Mouse (Mus musculus) embryo, embryonic 11.5 days (tissue): Measurements from ENCODE around the gene Card10.
"Not testable (repeated sequence)": the region's sequence is repeated elsewhere in the genome, so short reads cannot be mapped to it uniquely, and the experiment has no call there.

Source experiments
- DNase-seq: peaks from one replicate; pipeline ENCODE4 v3.0.0-alpha.2; 2012; ENCODE audit warnings: low read depth, low spot score

The Card10 gene

GRCm38 (mm10) chr15:78802776-78803391 is at the start of gene Card10:
Gene Card10, minus strand, starts transcription at chr15:78803042.
- no peak for DNase-seq

GRCm38 (mm10) chr15:78851505-78852153 is 48.8 kb upstream of the Card10 start:
- DNase-seq, result peak; percentile 81

- no peak for DNase-seq
Observed at GRCm38 (mm10) chr15:78850944-78851343, 48.1 kb upstream of the Card10 start.

DNA sequence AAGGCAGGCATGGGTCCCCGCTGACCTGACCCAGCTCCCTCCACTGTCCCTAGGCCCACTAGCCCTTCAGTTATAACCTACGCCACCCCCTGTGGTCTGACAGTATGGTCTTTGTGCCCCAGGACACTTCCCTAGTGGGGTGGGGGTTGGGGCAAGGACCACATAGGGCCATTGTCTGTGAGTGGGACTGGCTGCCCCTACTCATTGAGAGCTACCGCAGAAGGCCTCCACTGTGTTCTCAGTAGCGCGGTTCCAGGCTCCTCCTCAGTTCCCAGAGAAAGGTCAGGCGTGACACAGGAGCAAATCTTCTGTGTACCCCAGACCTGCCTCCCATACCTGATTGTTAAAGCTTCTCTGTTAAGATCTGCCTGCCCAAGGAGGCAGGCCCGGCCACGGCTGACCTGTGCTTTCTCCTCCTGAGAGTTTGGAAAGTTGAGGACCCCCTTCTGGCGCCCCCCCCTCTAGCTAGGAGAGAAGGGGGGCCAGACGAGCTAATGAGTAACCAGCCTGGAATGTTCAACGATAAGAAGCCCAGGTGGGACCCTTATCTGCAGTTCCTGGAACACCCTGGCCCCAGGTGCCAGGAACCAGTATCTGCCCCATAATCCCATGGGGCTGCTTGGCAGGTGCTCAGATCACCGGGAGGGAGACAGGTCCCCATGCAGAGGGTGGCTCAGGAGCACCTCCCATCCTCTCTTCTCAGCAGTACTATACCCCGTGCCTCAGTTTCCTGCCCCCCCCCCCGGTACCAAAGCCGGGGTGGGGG is 47.4 kb upstream of the Card10 start:
- DNase-seq, result no peak

GRCm38 (mm10) chr15:78849485-78849884 is 46.6 kb upstream of the Card10 start:
- no peak for DNase-seq

DNA sequence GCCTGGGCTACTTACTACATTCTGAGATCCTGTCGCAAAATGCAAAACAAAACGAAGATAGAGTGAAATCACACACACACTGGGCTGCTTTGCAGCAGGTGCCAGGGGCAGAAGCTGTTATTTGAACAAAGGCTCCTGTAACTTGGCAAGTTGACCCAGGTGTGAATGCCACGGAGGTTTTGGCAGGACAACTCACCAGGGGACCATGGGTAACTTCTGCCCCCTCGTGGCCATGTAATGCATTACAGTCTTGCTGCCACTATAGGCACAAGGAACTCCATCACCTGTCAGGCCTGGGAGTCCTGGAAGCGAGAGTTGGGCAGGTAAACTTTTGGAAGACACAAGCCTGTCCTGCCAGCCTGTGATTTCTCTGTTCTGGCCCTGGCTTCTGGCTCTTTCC is 45.6 kb upstream of the Card10 start:
- DNase-seq, result no peak

GRCm38 (mm10) chr15:78846805-78847204 is 44.0 kb upstream of the Card10 start:
- not testable (repeated sequence) for DNase-seq

- DNase-seq, result no peak
Observed at GRCm38 (mm10) chr15:78846352-78846751, 43.5 kb upstream of the Card10 start.

DNA sequence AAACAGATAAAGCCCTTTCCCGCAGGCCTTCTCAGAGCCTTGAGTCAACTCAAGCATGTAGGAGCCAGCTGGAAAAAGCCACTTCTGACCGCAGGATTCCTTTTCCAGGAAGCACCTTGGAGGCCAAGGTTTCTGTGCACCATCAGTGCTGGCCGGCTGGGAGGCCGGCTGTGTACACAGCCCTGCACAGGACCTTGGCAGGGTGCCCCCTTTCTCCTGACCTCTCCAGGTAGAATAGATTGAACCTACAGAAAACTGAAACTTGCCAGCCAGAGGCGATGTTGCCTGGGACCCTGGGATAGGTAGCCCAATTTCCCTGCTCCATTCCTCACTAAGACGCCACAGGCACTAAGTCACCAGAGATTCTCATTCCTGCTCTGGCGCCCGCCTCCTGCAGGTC is 43.0 kb upstream of the Card10 start:
- DNase-seq, result no peak

DNA sequence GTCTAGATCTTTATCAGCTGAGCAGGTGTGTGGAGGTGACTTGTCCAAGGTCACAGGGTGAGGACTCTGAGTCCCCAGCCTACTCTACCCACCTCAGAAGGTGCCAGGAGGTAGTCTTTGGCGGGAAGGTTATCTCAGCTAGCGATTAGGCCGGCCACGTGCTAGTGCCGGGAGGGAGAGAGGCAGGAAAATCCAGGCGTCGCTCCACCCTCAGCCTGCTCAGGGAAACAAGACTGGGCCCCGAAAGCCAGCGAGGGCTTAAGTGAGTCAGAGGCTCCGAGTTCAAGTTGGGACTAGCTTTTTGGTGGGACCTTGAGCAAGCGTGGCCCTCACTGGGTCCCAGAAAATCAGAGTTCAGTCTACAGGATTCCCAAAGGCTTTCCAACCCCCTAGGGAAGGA is 42.5 kb upstream of the Card10 start:
- no peak for DNase-seq

GRCm38 (mm10) chr15:78844791-78845190 is 41.9 kb upstream of the Card10 start:
- DNase-seq, result no peak

DNA sequence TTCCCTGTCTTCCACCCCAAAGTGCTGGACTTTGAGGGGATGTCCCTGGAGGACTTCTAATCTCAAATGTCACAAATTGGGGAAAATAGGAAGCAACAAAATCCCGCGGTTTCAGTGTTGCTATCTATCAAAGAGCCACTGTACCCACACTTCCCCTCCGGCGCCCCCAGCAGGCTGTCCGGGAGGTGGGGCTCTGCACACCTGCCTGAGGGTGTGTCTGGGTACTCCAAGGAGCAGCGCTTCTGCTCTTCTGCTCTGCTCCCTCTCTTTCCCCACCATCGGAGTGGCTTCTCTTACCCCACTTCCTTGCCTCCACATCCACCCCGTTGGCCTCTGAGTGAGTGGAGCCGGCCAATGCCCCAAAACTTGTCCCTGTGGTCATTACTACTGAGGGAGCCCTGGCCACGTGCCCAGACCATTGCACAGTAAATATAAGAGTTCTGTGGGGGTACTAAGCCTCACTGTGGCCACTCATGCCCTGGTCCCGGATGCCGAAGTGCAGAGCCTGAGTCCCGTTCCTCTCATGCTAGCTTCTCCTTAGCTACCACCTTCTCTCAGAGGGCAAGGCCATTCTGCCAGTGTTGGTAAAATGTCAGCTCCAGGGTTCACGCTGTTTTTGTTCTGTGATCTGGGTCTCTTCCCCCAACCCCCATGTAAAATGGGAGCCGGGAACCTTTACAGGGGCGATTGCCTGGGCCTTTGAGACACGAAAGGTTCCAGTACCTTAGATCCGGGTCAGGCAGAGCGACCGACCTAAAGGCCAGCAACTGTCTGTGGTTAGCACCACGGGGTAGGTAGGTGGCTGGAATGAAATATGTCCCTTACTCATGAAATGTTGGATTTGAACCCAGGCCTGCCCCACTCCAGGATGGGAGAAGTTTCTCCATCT is 41.0 kb upstream of the Card10 start:
- no peak for DNase-seq

- no peak for DNase-seq
Observed at GRCm38 (mm10) chr15:78842371-78843163, 39.7 kb upstream of the Card10 start, which contains the start of gene Cdc42ep1. Gene Cdc42ep1, plus strand, starts transcription at chr15:78842624.

DNA sequence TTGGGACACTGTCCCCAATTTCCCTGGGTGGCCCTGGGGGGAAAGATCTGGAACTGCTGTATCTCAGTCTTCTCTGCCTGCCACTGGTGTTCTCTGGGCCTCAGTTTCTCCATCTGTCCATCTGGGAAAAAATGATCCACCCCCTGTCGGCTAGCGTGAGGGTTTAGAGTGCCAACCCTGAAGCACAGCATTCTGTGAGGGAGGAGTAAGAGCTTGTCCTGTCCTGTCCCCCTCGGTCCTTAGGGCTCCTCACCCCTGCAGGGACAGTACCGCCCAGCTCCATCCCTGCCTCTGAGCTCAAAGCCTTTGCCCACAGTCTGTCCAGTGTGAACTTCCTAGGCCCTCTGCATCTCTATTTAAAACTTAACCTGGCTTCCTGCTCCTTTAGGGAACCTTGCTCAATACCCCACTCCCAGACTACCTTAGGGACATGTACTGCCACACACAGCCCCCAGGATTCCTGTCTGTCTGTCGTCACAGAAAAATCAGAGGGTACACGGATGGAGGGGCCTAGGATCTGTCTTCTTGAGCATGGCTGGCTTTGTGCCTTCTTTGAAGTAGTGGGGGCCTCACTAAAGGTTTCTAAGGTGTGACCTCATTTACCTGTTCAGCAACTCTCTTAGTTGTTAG is 38.4 kb upstream of the Card10 start:
- no peak for DNase-seq

DNA sequence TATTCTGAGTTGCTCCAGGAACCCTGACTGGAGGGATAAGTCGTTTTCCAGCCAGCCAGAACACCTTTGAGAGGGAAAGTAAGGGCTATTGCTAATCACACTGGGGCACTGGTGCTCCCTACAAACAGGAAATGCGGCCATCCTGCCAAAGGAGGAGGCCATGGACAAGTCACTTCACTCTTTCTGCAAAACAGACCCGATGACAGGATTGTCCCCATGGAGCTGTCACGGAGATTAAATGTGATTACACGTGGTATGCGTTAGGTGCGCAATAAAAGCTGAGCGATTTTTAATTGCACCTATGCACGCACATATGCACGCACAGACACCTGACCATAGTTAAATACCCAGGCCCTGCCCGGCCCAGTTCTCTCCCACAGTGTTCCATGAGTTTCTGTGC is 37.9 kb upstream of the Card10 start:
- DNase-seq, result no peak

GRCm38 (mm10) chr15:78840241-78840640 is 37.4 kb upstream of the Card10 start:
- DNase-seq, result no peak

- DNase-seq, result no peak
Observed at GRCm38 (mm10) chr15:78839744-78840143, 36.9 kb upstream of the Card10 start.

DNA sequence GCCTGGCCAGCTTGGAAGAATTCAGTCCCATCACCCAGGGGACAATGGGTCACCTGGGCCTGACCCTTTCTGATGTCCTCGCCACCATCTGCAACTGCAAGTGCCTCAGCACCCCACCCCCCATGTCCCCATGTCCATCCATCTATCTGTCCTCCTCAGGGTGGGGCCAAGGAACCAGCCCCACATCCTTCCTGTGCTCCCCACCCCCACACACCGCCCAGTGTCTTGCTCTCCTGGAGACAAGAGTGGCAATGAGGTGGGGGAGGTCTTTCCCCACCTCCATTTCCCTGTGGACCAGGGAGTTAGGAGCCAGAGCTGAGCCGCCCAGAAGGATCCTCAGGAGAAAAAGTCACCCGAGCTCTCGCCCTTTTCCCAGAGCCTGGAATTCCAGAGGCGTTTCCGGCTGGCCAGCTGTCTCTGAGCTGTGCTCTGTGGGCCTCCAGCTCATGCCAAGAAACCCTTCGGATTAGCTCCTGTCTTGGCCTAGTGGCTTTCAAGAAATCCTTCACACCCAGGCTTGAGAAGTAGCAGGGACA is 33.3 kb upstream of the Card10 start:
- no peak for DNase-seq

DNA sequence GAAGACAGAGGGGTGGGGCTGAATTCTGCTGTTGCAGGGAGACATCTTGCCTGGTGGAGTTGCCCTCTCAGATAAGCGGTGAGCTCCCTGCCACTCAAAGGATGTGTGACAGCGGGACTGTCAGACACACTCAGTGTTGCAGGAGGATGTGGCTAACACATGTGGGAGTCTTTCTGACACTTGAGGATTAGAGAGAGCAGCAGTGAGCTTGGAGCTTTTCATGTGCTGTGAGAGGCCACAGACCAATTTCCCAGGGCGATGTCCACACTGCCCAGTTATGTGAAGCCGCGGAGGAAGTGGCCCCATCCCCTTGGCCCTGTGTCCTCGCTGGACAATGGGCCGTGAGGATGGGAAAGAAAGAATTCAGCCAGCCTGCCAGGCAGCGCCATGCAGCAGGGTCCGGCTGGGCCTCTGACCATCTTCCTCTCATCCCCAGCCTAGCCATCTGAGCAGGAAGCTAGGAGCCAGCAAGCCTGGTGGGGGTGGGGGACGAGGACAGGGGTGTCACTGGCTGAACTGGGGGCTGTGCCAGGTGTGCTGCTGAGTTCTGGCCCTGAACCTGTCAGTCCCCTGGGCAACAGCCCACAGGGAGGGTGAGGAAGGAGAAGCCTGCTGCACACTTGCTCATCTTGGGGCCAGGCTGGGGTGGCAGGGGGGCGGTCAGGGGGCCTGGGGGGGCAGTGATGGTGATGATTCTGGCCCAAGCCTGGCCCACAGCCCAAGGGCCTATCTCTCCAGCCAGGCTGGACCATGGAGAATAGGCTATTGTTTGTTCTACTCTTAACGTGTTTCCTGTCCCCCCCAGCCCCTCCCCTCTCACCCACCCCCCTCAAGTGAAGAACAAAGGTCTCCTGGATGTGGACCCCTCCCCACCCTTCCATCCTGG is 32.6 kb upstream of the Card10 start:
- DNase-seq, result no peak
